Mouse (Mus musculus) forelimb bud, embryonic 11.5 days (tissue): ENCODE data around the gene Pou3f1.

Experiments
- DNase-seq: peaks from one replicate; pipeline ENCODE4 v3.0.0-alpha.2; 2012; ENCODE audit warnings: low read depth, low spot score

Pou3f1 gene

DNA sequence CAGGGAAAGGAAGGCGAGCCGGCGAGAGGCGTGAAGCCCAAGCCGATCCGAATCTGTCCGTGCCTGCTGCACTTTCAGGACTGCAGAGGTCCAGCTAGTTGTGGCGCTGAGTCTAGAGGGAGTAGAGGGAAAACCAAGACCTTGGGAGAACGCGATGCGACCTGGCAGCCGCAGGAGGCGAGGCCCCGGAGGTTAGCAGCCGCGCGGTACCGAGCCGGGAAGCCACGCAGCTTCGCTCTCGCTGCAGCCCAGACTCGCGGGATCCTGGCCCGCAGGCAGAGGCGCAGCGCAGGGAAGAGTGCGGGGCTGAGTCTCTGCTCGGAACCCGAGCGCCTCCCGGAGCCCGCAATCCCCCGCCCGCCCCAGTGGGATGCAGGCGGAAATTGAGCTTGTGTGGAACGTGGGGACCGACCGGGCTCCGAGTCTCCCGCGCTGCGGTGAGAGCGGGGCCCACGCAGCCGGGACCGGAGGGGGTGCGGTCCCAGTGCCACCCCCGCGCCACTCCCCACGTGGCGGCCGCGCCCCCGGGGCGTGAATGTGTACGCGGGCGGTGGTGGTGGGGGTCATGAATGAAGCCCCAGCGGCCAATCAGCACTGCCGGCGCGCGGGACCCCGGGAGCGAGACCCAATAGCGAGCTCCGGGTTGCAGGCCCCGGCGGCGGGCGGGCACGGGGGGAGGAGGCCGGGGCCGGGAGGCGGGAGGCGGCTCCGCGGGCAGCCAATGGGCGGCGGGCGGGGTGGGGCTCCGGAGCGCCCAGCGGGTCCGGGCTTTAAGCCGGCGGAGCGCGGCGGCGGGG lies 445 bp downstream of the Pou3f1 start:
- peak; percentile 73 for DNase-seq

- no peak for DNase-seq
Measured at GRCm38 (mm10) chr4:124657781-124658180, 1.2 kb downstream of the Pou3f1 start.

- no peak for DNase-seq
Measured at GRCm38 (mm10) chr4:124658412-124658851, 1.8 kb downstream of the Pou3f1 start.

GRCm38 (mm10) chr4:124659251-124660217 lies 2.9 kb downstream of the Pou3f1 start:
- DNase-seq, result no peak

GRCm38 (mm10) chr4:124660603-124661002 lies 4.0 kb downstream of the Pou3f1 start:
- no peak for DNase-seq

- no peak for DNase-seq
Measured at GRCm38 (mm10) chr4:124663034-124663433, 6.4 kb downstream of the Pou3f1 start.

DNA sequence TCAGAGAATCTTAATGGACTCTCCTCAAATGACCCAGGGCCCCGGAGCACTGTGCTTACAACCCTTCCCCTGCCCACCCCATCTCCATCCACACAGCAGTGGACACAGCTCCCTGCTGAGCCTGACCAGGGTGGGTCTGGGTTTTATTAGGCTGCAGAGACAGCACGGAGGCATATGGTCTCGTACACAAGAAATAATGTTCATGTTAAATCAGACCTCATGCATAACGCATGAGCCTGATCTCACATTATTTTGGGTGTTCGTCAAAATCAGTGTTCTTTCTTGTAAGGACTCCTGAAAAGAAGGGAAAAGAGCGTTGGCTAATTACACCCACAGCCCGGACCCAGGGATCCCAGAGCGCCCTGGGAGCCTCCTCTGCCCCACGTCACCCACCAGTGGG lies 7.6 kb downstream of the Pou3f1 start:
- no peak for DNase-seq

GRCm38 (mm10) chr4:124664604-124665003 lies 8.0 kb downstream of the Pou3f1 start:
- no peak for DNase-seq

DNA sequence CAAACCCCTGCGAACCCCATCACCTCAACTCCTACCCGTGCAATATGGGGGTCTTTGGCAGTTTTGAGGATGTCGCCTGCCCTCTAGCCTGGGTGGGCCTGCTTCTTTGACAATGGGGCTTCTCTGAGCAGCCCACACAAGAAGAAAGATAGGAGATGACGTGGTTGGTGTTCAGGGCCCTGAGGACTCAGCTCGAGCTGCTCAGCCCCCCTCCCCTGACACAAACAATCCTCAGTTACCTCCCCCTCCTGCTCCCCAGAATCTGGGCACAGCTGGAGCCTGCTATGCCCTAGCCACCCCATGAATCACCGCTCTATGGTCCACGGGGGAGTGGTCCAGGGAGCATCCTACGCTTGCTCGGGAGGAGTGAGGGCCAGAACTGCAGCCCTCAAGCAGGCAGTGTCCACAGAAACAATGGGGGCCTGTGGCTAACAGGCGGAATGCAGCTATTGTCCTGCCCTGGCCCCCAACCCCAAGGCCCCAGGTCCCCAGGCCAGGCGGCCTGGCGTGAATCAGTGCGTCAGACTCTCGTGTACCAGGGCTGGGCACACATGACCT lies 10.9 kb downstream of the Pou3f1 start:
- no peak for DNase-seq

GRCm38 (mm10) chr4:124668078-124668477 lies 11.5 kb downstream of the Pou3f1 start:
- no peak for DNase-seq

GRCm38 (mm10) chr4:124670232-124670631 lies 13.6 kb downstream of the Pou3f1 start:
- no peak for DNase-seq

DNA sequence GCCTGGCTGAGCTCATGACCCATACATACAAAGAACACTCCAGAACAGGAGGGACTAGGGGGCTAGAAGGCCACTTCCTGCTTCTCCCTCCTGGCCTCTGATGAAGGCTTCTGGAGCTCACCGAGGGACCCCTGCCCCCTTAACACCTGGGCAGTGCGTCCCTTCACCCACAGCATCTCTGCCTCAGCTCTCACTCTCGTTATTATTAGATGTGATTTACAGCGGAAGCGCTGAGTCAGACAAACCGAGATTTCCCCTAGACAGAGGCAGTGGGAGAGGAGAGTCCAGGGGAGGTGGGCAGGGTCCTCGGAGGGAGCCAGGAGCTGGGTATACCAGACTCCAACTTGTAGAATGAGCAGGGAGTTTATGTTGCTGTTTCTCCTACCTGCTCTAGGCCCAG lies 15.0 kb downstream of the Pou3f1 start:
- no peak for DNase-seq

DNA sequence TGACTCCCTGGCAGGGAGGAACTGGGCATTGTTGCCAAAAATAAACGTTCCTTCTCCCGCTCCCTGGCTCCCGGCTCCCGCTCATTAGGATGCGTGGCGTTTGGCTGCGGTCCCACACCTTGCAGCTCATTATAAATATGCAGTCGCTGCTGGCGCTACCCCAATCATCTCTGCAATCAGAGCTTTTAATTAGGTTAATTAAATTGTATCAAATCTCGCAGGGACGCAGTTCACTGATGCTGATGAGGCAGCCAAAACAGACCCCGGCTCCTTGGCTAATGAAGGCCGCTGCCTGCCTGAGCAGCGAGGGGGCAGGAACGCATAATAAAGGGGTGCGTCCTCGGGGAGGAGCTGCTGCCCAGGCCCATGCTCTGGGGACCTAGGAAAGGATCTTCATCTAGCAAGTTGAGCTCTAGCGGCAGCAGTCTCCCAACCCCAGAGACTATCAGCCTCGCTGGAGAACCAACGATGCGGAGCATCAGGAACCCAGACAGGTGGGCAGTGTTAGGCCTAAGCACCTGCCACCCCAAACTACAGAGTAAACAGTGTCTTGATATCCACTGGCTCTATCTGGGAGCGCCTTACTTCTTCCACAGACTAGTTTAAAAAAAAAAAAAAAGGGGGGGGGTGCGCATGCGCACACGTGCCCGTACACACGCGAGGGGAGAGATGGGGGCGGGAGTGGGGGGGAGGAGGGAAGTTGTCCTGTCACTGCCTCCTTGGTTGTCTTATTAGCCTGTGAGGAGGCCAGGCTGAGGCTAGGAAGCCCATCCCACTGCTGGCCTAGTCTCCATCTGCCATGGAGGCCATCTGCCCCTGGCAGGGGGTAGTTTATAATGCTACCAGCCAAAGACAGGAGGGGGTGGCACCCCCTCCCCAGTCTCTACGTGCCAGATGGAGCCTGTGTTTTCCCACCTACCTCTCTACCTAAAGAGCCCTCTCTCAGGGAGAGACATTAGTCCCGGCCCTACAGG lies 16.0 kb downstream of the Pou3f1 start:
- no peak for DNase-seq

- no peak for DNase-seq
Measured at GRCm38 (mm10) chr4:124674334-124675032, 17.9 kb downstream of the Pou3f1 start.

DNA sequence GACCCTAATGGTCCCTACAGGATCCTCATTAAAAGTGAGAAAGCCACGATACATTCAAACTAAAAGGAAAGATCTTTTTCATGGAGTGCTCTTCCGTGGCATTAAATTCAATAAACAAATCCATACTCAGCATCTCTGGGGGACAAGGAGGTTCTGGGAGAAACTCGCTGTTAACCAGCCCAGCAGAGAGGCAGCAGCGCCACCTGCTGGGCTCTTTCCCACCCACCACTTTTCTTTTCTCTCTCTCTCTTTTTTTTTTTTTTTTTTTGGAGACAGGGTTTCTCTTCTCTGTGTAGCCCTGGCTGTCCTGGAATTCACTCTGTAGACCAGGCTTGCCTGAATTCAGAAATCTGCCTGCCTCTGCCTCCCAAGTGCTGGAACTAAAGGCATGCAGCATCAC lies 18.4 kb downstream of the Pou3f1 start:
- DNase-seq, result peak; percentile 87

GRCm38 (mm10) chr4:124675958-124676357 lies 19.4 kb downstream of the Pou3f1 start:
- DNase-seq, result no peak

GRCm38 (mm10) chr4:124682270-124682669 lies 25.7 kb downstream of the Pou3f1 start:
- no peak for DNase-seq

GRCm38 (mm10) chr4:124683474-124683873 lies 26.9 kb downstream of the Pou3f1 start:
- DNase-seq, result no peak

GRCm38 (mm10) chr4:124685004-124685403 lies 28.4 kb downstream of the Pou3f1 start:
- DNase-seq, result no peak

GRCm38 (mm10) chr4:124685453-124685852 lies 28.8 kb downstream of the Pou3f1 start:
- no peak for DNase-seq
